Mouse (Mus musculus) left cerebral cortex, adult 8-10 months (tissue): ENCODE measurements around the gene Pdlim1. TPM values are rescaled to one million over a fixed set of nuclear protein-coding genes. Genes with fewer than 3 reads are reported as not detected.

Experiments used
- DNase-seq, 2 experiments: peaks; one replicate each; pipeline ENCODE4 v3.0.0; 2022; ENCODE audit warnings: low spot score in 2 of 2
- total RNA-seq, 4 experiments: library from RNA; stranded (reverse); gene quantifications; 2 replicates each; pipeline ENCODE4 v1.2.4; 2022

Gene Pdlim1
- 10 to 100 TPM; 20.7 to 25.3 (median 21.6) TPM for total RNA-seq

GRCm38 (mm10) chr19:40271308-40271892 is at the start of gene Pdlim1:
Pdlim1 (minus strand) TSS chr19:40271842.
- no peak for DNase-seq

GRCm38 (mm10) chr19:40319199-40319598 is 47.6 kb upstream of the Pdlim1 start:
- no peak for DNase-seq

GRCm38 (mm10) chr19:40318511-40318910 is 46.9 kb upstream of the Pdlim1 start:
- no peak for DNase-seq

- no peak for DNase-seq
Measured at GRCm38 (mm10) chr19:40317001-40317400, 45.4 kb upstream of the Pdlim1 start.

- DNase-seq, result no peak
Measured at GRCm38 (mm10) chr19:40314252-40314651, 42.6 kb upstream of the Pdlim1 start.

- no peak for DNase-seq
Measured at GRCm38 (mm10) chr19:40311631-40312030, 40.0 kb upstream of the Pdlim1 start.

- DNase-seq, result no peak
Measured at GRCm38 (mm10) chr19:40310410-40311130, 38.9 kb upstream of the Pdlim1 start.

- DNase-seq, result no peak
Measured at GRCm38 (mm10) chr19:40309911-40310310, 38.3 kb upstream of the Pdlim1 start.

- DNase-seq, result peak in 1 of 2 experiments; percentile 45
Measured at GRCm38 (mm10) chr19:40307550-40307949, 35.9 kb upstream of the Pdlim1 start.

GRCm38 (mm10) chr19:40306631-40307030 is 35.0 kb upstream of the Pdlim1 start:
- DNase-seq, result no peak

- DNase-seq, result no peak
Measured at GRCm38 (mm10) chr19:40305456-40305855, 33.8 kb upstream of the Pdlim1 start.

GRCm38 (mm10) chr19:40302916-40303315 is 31.3 kb upstream of the Pdlim1 start:
- peak in 1 of 2 experiments; percentile 57 for DNase-seq

- DNase-seq, result no peak
Measured at GRCm38 (mm10) chr19:40302477-40302876, 30.8 kb upstream of the Pdlim1 start.

- DNase-seq, result peak in 1 of 2 experiments; percentile 79
Measured at GRCm38 (mm10) chr19:40299983-40300759, 28.5 kb upstream of the Pdlim1 start.

- no peak for DNase-seq
Measured at GRCm38 (mm10) chr19:40299182-40299581, 27.5 kb upstream of the Pdlim1 start.

- DNase-seq, result peak in 1 of 2 experiments; percentile 76
Measured at GRCm38 (mm10) chr19:40298574-40298973, 26.9 kb upstream of the Pdlim1 start.

- no peak for DNase-seq
Measured at GRCm38 (mm10) chr19:40297798-40298144, 26.1 kb upstream of the Pdlim1 start.

- no peak for DNase-seq
Measured at GRCm38 (mm10) chr19:40297078-40297797, 25.6 kb upstream of the Pdlim1 start.

- no peak for DNase-seq
Measured at GRCm38 (mm10) chr19:40294231-40294630, 22.6 kb upstream of the Pdlim1 start.

GRCm38 (mm10) chr19:40293791-40294190 is 22.1 kb upstream of the Pdlim1 start:
- DNase-seq, result no peak

- DNase-seq, result no peak
Measured at GRCm38 (mm10) chr19:40290099-40290724, 18.6 kb upstream of the Pdlim1 start.
